Mouse (Mus musculus) neural tube, embryonic 13.5 days (tissue): ENCODE results near the gene Rad17. TPM values are rescaled to one million over a fixed set of nuclear protein-coding genes. Genes with fewer than 3 reads are reported as not detected.

ENCODE experiments used
- ATAC-seq: fragments of 200-750 bp; cut with Nextera tagmentation; 2 replicates; pipeline ENCODE4 v1.8.0; 2017; ENCODE audit warnings: low read depth, mild to moderate bottlenecking, moderate TSS enrichment, moderate library complexity
- H3K27ac ChIP-seq: fragments of 300-500 bp; sonication (generic); replicated peaks from 2 replicates; pipeline ENCODE4 v1.5.1; 2015; ENCODE audit warnings: moderate library complexity, mild to moderate bottlenecking, inconsistent platforms
- H3K27me3 ChIP-seq: fragments of 300-500 bp; sonication (generic); 2 replicates; pipeline ENCODE4 v1.6.1; 2015; ENCODE audit warnings: mild to moderate bottlenecking, inconsistent platforms
- H3K36me3 ChIP-seq: fragments of 300-500 bp; sonication (generic); 2 replicates; pipeline ENCODE4 v1.6.1; 2015; ENCODE audit warnings: mild to moderate bottlenecking, inconsistent platforms
- H3K4me1 ChIP-seq: fragments of 300-500 bp; sonication (generic); replicated peaks from 2 replicates; pipeline ENCODE4 v1.6.1; 2015; ENCODE audit warnings: inconsistent platforms
- H3K4me2 ChIP-seq: fragments of 300-500 bp; sonication (generic); 2 replicates; pipeline ENCODE4 v1.6.1; 2015; ENCODE audit warnings: inconsistent platforms, mild to moderate bottlenecking, moderate library complexity
- H3K4me3 ChIP-seq: fragments of 300-500 bp; sonication (generic); 2 replicates; pipeline ENCODE4 v1.5.1; 2015; ENCODE audit warnings: mild to moderate bottlenecking, inconsistent platforms
- H3K9ac ChIP-seq: fragments of 300-500 bp; sonication (generic); 2 replicates; pipeline ENCODE4 v1.6.1; 2015; ENCODE audit warnings: moderate library complexity, mild to moderate bottlenecking, inconsistent platforms
- H3K9me3 ChIP-seq: fragments of 300-500 bp; sonication (generic); 2 replicates; pipeline ENCODE4 v1.6.1; 2016; ENCODE audit warnings: inconsistent platforms
- WGBS: fragments of 180-500 bp; shearing (Covaris S2); methylation state at CpG from one replicate; pipeline ENCODE4 v1.1.7; 2015; 5-methylcytosine and 5-hydroxymethylcytosine counted together
- polyA plus RNA-seq: library from polyadenylated mRNA; unstranded; fragments of >200 nt; fragmentation: Nextera tagmentation; extraction: Ambion mirVana; gene quantifications from 2 replicates; pipeline ENCODE4 v1.2.1, GENCODE M21; 2015

The Rad17 gene
- polyA plus RNA-seq: 18.5 and 19.6 TPM in 2 replicates

DNA sequence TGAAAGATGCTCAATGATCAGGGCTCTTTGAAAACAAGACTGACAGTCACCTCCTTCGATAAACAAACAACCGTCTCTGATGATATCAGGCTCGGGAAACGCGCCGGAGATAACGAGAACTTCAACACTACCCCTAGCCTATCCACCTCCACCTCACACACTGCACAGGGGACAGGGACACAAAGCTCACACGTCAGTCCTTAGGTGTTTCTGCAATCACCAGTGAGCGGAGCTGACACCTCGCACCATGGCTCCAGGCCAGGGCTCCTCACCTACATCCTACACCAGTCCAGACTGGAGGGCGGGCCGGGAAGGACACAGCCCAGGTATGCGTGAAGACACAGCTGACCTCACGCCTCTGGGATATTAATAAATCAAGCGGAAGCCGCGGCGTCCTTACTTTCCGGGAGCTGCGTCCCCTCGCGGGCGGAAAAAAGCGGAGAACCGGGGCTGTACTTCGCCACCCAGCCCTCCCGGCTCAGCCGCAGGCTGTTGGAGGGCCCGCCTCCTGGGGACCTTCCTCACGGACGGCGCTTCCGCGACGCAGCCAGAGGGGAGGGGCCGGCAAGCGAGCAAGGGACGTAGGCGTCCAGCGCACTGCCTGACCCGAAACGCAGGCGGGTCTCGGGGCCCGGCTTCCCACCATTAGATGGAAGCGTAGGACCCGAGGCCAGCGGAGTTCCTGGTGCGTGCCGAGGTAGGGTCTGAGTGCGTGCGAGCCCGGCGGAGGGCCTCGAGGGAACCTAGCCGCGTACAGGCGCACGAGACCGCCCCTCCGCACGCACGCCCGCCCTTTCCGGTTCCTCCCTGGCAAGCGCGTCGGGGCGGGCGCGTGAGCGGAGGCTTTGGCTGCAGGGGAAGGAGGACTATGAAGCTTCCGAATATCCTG, at the start of gene Rad17, which contains the start of gene Ak6:
TSS of gene Rad17 (minus strand) at position 502 of the 889 bp plus-strand sequence.
TSS of gene Ak6 (plus strand) at position 430 of the 889 bp plus-strand sequence.
- peak; percentile 97 for ATAC-seq
- Histone ChIP-seq H3K4me3 (peak within 1 kb of the TSS; percentile 97), H3K36me3 (peaks cover 24% of the 10 kb centered on the region), H3K9me3 (no peaks in the 10 kb centered on the region), H3K27ac (peak within 1 kb of the TSS; percentile 97), H3K27me3 (no peaks in the 10 kb centered on the region), H3K4me1 (peaks cover 12% of the 10 kb centered on the region), H3K4me2 (peak within 1 kb of the TSS; percentile 93), H3K9ac (peak within 1 kb of the TSS; percentile 94)
- WGBS: under 1% methylated on average over 60 of the region's 73 CpGs

DNA sequence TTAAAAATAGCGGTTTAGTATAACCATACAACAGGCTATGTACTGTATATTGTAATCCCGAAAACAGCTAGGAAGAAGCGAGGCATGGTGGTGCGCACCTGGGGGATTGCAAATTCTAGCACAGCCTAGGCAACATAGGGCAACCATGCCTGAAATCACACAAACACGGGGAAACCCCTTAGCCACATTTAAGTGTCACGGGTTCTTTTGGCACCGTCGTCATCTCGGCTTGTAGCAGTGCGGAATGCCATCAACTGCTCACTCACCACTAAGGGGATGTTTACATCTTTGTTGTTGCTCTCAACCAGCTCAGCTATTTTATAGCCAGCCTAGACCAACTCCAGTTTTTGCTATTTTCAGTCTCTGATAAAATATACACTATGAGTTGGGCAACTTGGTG, 48.0 kb upstream of the Rad17 start:
- H3K36me3 ChIP-seq: peaks cover 81% of the 10 kb centered on the region
- H3K27ac ChIP-seq: no peak overlapping the region
- no peaks in the 10 kb centered on the region for H3K9me3 ChIP-seq
- no peaks in the 10 kb centered on the region for H3K27me3 ChIP-seq
- WGBS: 94% methylated on average over 10 of the region's 10 CpGs
- no peak overlapping the region for H3K9ac ChIP-seq
- ATAC-seq: no peak
- no peak overlapping the region for H3K4me3 ChIP-seq
- no peak overlapping the region for H3K4me2 ChIP-seq
- H3K4me1 ChIP-seq: no peaks in the 10 kb centered on the region

DNA sequence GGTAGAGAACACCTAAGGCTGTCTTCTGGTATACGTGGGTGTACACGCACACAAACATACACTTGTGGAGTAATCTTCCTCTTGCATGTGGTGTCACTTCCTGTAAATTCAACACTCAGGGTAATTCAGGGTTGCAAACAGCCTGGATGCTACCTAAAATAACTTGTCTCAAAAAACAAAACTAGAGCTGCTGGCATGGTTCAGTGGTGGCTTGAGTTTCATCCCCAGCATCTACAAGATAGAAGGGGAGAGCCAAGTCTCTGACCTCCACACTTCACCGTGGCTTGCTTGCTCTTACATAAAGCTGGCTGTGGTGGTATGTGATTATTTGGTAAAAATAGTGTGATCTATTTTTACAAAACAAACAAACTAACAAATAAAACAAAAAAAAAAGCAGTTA, 46.7 kb upstream of the Rad17 start:
- Histone ChIP-seq H3K9ac (no peak overlapping the region), H3K9me3 (no peaks in the 10 kb centered on the region), H3K4me2 (no peak overlapping the region), H3K4me3 (no peak overlapping the region), H3K36me3 (peaks cover 68% of the 10 kb centered on the region), H3K27me3 (no peaks in the 10 kb centered on the region), H3K27ac (no peak overlapping the region), H3K4me1 (no peaks in the 10 kb centered on the region)
- ATAC-seq: no peak
- WGBS: 97% methylated on average over 3 of the region's 3 CpGs

DNA sequence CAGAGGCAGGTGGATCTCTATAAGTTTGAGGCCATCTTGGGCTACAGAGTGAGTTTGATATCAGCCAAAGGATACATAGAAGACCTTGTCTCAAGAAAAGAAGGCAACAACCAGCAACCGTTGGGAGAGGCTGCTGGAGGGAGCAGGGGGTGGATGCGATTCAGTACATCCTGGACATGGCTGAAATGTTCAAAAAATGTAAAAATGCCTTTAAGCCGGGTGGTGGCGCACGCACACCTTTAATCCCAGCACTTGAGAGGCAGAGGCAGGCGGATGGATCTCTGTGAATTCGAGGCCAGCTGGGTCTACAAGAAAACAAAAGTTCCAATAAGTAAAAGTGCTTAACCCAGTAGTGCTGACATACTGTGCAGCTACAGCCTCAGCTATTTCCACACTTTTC, 36.7 kb upstream of the Rad17 start:
- H3K4me2 ChIP-seq: no peak overlapping the region
- 61% methylated on average over 7 of the region's 7 CpGs for WGBS
- H3K36me3 ChIP-seq: no peaks in the 10 kb centered on the region
- no peaks in the 10 kb centered on the region for H3K27me3 ChIP-seq
- H3K4me1 ChIP-seq: no peaks in the 10 kb centered on the region
- no peak for ATAC-seq
- no peak overlapping the region for H3K4me3 ChIP-seq
- H3K27ac ChIP-seq: no peak overlapping the region
- H3K9ac ChIP-seq: no peak overlapping the region
- H3K9me3 ChIP-seq: no peaks in the 10 kb centered on the region

DNA sequence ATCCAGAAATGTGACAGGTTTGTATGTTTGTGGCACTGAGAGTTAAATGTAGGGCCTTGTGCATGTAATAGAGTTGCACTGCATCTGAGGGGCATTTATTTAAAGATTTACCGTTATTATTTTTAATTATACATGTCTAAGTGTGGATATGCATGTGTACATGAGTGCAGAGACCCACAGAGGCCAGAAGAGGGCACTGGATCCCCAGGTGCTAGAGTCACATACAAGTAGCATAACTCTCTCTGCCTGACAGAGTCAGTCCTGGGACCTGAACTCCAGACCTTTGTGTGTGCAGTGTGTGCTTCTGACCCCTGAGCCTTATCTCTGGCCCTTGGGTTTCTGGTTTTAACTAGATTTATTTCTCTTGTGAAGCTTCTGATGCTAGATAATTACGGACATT, 33.5 kb upstream of the Rad17 start:
- Histone ChIP-seq H3K4me1 (no peaks in the 10 kb centered on the region), H3K4me3 (no peak overlapping the region), H3K4me2 (no peak overlapping the region), H3K36me3 (no peaks in the 10 kb centered on the region), H3K27ac (no peak overlapping the region), H3K9me3 (no peaks in the 10 kb centered on the region), H3K9ac (no peak overlapping the region), H3K27me3 (no peaks in the 10 kb centered on the region)
- WGBS: 65% methylated on average over 2 of the region's 2 CpGs
- ATAC-seq: no peak

DNA sequence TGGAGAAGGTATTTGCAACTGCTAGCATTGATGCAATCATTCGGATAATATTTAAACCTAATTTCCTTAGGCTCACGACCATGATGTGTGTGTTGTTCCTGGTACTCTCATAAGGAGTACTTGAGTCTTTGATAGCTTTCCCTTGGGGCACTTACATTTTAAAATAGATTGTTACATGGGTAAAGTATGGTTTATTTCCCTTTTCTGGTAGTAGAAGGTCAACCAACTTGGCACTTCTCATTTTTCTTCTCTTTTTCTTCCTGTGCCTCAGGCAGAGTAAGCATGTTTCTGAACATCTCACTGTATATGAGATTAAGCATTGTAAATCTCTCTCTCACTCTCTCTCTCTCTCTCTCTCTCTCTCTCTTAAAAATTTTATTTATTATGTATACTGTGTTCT, 32.0 kb upstream of the Rad17 start:
- no peaks in the 10 kb centered on the region for H3K27me3 ChIP-seq
- H3K4me2 ChIP-seq: no peak overlapping the region
- H3K4me1 ChIP-seq: no peaks in the 10 kb centered on the region
- no peak overlapping the region for H3K4me3 ChIP-seq
- H3K9me3 ChIP-seq: no peaks in the 10 kb centered on the region
- H3K27ac ChIP-seq: no peak overlapping the region
- WGBS: 82% methylated on average over 2 of the region's 2 CpGs
- no peak overlapping the region for H3K9ac ChIP-seq
- H3K36me3 ChIP-seq: no peaks in the 10 kb centered on the region
- no peak for ATAC-seq

DNA sequence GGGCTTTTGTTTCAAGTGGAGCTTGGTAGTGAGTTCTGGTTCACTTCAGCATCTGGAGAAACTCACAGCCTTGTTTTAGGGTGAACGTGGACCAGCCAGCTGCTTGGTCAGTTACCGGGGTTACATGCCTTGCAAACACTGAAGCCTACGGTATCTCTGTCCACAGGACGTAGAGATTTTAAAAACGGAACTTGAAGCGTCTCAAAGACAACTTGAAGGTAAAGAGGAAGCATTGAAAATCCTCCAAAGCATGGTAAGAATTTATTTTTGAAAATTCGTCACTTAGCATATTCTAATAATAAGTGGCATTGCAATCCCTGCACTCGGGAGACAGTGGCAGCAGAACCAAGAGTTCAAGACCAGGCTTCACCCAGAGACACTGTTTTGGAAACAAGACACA, 30.8 kb upstream of the Rad17 start:
- Histone ChIP-seq H3K4me3 (no peak overlapping the region), H3K27me3 (no peaks in the 10 kb centered on the region), H3K9ac (no peak overlapping the region), H3K36me3 (no peaks in the 10 kb centered on the region), H3K4me1 (no peaks in the 10 kb centered on the region), H3K9me3 (no peaks in the 10 kb centered on the region), H3K27ac (no peak overlapping the region), H3K4me2 (no peak overlapping the region)
- ATAC-seq: no peak
- 85% methylated on average over 8 of the region's 8 CpGs for WGBS

DNA sequence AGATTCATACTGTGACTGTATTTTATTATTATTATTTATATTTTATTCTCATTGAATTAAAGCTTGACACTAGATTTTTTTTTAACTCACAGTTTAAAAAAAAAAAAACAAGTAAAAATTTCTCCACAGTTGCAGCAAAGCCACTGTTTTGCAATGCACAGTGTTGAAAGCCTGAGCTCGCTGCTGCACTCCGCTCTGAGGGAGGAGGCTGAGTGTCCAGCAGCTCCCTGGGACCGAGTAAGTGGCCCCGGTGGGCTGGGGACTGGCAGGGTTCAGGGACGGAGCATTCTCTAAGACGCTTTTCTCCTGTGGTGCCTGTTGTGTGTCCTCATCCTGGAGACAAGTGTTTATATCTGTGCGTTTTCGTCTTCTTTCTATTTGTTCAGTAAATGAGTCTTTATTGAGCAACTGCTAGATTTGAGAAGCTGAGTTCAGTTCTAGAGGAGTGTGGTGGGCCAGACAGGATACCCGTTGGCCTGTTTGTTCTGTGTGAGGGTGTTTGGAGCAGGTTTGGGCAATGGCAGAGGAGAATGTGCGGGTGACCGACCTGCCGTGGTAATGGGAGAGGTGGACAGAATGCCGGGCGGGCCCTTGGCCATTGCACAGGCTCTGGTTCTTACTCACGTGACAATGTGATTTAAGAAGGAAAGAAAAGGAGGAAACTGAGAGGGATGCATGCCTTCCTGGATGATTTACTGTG, 25.2 kb upstream of the Rad17 start:
- Histone ChIP-seq H3K36me3 (no peaks in the 10 kb centered on the region), H3K4me3 (no peak overlapping the region), H3K9me3 (no peaks in the 10 kb centered on the region), H3K27ac (no peak overlapping the region), H3K4me1 (no peaks in the 10 kb centered on the region), H3K4me2 (no peak overlapping the region), H3K27me3 (peaks cover under 1% of the 10 kb centered on the region; the same call in 1 of the 2 replicates), H3K9ac (no peak overlapping the region)
- no peak for ATAC-seq
- 88% methylated on average over 15 of the region's 15 CpGs for WGBS

DNA sequence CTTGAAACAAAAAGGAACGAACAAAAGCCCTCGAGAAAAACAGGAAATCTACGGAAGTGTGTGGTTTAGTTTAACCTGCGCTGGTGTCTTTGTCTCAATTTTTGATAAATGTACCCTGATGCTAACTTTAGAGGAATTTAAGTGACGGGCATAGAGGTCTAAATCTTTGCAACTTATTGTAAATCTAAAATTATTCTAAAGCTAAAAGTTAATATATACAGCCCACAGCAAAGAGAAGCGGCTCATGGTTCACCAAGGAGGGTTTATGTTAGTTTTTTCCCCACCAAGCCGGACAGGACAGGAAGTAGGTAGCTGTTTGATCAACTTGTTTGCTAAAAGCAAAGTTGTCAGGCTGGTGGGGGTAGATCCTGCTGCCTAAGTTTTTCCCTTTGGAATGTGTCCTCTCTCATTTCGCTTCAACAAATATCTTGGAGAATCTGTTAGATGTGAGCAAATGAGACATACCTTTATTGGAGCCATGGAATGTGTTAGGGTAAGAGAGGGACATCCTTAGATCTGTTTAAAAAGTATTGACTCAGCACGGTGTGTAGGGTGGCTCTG, 19.4 kb upstream of the Rad17 start:
- Histone ChIP-seq H3K4me3 (peak overlapping the region; percentile 51), H3K4me2 (peak overlapping the region; percentile 82), H3K9me3 (no peaks in the 10 kb centered on the region), H3K9ac (peak overlapping the region; percentile 73), H3K36me3 (peaks cover 15% of the 10 kb centered on the region), H3K27me3 (peaks cover 14% of the 10 kb centered on the region), H3K27ac (no peak overlapping the region), H3K4me1 (peaks cover 11% of the 10 kb centered on the region; the same call in 1 of the 2 replicates)
- WGBS: 65% methylated on average over 9 of the region's 9 CpGs
- no peak for ATAC-seq

DNA sequence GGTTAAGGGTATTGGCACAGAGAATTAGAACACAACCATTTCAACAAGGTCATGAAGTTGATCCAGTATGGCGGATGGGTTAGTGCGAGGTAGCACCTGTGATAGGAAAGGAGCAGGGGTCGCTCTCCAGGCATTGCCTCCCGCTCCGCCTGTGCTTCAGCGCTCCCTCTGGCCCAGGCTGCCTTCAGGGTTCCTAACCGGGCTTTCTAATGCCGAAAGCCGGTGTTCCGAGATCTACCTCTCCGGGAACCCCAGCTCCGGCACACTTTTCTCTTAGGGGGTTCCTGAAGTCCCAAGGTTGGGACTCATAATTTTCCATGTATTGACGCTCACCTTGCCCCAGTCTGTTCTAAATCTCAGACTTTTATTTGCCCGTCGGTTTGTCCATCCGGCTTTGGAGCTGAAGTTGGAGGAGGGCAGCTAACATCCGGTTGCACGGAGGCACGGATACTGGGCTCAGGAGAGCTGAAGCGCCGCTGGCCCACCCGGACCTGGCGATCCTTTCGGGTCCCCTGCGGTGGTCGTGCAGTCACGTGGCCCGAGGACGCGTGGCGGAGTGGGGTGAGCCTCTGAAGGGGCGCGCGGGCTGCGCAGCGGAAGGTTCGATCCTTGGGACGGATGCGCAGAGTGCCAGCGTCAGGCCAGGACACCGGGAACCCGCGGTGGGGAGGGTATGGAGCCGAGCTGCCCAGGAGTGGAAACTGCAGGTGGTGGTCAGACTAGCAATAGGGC, 18.6 kb upstream of the Rad17 start, which contains the start of gene Ccdc125:
TSS of gene Ccdc125 (plus strand) at position 427 of the 732 bp plus-strand sequence.
- under 1% methylated on average over 44 of the region's 44 CpGs for WGBS
- peak within 1 kb of the TSS; percentile 51 for H3K4me3 ChIP-seq
- ATAC-seq: peak; percentile 61
- H3K27me3 ChIP-seq: peaks cover 14% of the 10 kb centered on the region
- H3K4me1 ChIP-seq: peaks cover 11% of the 10 kb centered on the region; the same call in 1 of the 2 replicates
- peaks cover 17% of the 10 kb centered on the region for H3K36me3 ChIP-seq
- H3K4me2 ChIP-seq: peak within 1 kb of the TSS; percentile 82
- H3K9ac ChIP-seq: peak within 1 kb of the TSS; percentile 73
- H3K27ac ChIP-seq: no peak within 1 kb of the TSS
- no peaks in the 10 kb centered on the region for H3K9me3 ChIP-seq

DNA sequence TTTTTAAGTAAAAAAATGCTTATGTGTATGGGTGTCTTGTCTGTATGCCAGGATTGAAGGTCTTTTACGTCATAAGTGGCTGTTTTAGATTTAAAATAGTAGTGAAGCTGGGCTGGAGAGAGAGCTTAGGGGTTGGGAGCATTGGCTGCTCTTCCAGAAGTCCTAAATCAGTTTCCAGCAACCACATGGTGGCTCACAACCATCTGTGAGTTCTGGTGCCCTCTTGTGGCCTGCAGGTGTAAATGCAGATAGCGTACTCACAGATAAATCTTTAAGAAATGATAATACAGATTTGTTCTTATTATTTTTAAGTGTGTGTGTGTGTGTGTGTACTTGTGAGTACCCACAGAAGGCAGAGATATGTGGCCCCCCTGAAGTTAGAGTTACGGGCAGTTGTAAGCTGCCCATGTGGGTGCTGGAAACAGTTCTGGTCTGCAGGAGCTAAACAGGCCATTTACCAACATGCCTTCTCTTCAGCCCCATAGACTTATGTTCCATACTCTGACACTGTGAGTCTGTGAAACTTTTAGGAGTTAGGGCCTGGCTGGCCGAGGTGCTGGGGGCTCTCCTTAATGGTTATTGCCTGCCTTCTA, 9.1 kb upstream of the Rad17 start:
- ATAC-seq: peak; percentile 73; the same call in 1 of the 2 replicates
- H3K27ac ChIP-seq: no peak overlapping the region
- WGBS: 47% methylated on average over 4 of the region's 4 CpGs

More for the DNA sequence above, 9.1 kb upstream of the Rad17 start:
- Histone ChIP-seq H3K4me2 (no peak overlapping the region), H3K4me3 (no peak overlapping the region), H3K4me1 (no peaks in the 10 kb centered on the region), H3K27me3 (no peaks in the 10 kb centered on the region), H3K36me3 (peaks cover 33% of the 10 kb centered on the region), H3K9ac (no peak overlapping the region), H3K9me3 (no peaks in the 10 kb centered on the region)
